Mouse (Mus musculus) C2C12 (cell line): Measurements from ENCODE around the gene Enho.

Source experiments
- CTCF ChIP-seq: IDR thresholded peaks from one replicate; pipeline ENCODE4 v1.5.1; 2011; ENCODE audit not compliant: control insufficient read depth, insufficient read depth, insufficient read length
- FOSL1 ChIP-seq: IDR thresholded peaks from one replicate; pipeline ENCODE4 v1.8.0; 2011; ENCODE audit warnings: mild to moderate bottlenecking, low read length; ENCODE audit not compliant: poor library complexity, insufficient read depth, severe bottlenecking
- MAX ChIP-seq: IDR thresholded peaks from one replicate; pipeline ENCODE4 v1.6.1; 2011; ENCODE audit warnings: mild to moderate bottlenecking, control low read depth
- MYOD1 ChIP-seq: IDR thresholded peaks from one replicate; pipeline ENCODE4 v1.6.1; 2011; ENCODE audit warnings: low read depth; ENCODE audit not compliant: control insufficient read depth, insufficient read length
- USF1 ChIP-seq: IDR thresholded peaks from one replicate; pipeline ENCODE4 v1.6.1; 2011; ENCODE audit warnings: low read depth, mild to moderate bottlenecking, control low read depth, moderate library complexity

DNA sequence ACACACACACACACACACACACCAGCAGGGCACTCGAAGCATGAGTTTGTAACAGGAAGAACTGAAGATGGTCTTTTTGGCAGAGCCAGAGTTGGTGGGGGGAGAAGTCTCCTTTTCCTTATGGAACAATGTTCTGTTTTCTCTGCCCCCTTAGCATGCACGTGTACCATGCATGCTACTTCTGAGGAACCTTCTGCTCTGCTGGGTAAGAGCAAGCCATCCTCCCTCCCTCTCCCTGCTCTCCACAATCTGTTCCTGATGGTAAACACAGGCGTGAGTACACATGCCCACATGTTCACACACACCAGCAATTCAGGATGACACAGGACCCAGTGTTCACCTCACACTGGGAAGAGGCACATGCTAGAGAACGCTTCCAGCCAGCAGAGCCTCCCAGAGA is 41.1 kb upstream of the Enho start:
- TF ChIP-seq CTCF (no peak), MAX (no peak), USF1 (no peak), FOSL1 (no peak), MYOD1 (no peak)
